Mouse (Mus musculus) lung, adult 2 months (tissue): ENCODE results near the gene Ceacam16.

Source experiments
- CTCF ChIP-seq: fragments of 200-500 bp; IDR thresholded peaks from 2 replicates; pipeline ENCODE4 v1.5.1; 2011; ENCODE audit warnings: mild to moderate bottlenecking, low read length, control low read depth; ENCODE audit not compliant: insufficient read depth
- POLR2A ChIP-seq: fragments of 200-500 bp; IDR thresholded peaks from 2 replicates; pipeline ENCODE4 v1.6.1; 2011; ENCODE audit warnings: low read depth, mild to moderate bottlenecking, control low read depth, low read length, borderline replicate concordance; ENCODE audit errors: extremely low read depth

DNA sequence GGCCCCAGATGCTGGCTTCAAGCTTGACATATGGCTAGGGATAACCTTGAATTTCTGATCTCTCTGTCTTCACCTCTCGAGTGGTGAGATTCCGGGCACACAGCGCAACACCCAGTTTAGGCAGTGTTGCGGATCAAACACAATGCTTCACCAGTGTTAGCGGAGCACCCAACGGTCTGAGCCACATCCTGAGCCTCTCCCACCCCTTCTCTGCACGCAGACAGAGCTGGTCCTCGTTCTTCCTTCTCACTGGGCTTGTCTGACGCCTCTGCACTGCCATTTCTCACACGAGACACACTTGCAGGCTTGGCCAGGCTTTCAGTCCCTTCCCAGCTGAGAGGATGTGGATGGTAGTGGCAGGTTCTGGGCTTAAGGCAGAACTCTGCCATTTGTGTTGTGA is 1.4 kb downstream of the Ceacam16 start:
- TF ChIP-seq POLR2A (no peak), CTCF (no peak)
